Mouse (Mus musculus) hindbrain, embryonic 12.5 days (tissue): ENCODE results near the gene Bcan. TPM values are rescaled to one million over a fixed set of nuclear protein-coding genes. Genes with fewer than 3 reads are reported as not detected.

ENCODE experiments used
- ATAC-seq: fragments of 200-750 bp; cut with Nextera tagmentation; 2 replicates; pipeline ENCODE4 v1.8.0; 2017; ENCODE audit warnings: moderate TSS enrichment; ENCODE audit not compliant: low FRiP score
- H3K27ac ChIP-seq: fragments of 300-500 bp; sonication (generic); 2 replicates; pipeline ENCODE4 v1.5.1; 2016; ENCODE audit warnings: mild to moderate bottlenecking
- H3K27me3 ChIP-seq: fragments of 300-500 bp; sonication (generic); 2 replicates; pipeline ENCODE4 v1.6.1; 2016; ENCODE audit warnings: mild to moderate bottlenecking
- H3K36me3 ChIP-seq: fragments of 300-500 bp; sonication (generic); 2 replicates; pipeline ENCODE4 v1.6.1; 2016; ENCODE audit warnings: mild to moderate bottlenecking
- H3K4me1 ChIP-seq: fragments of 300-500 bp; sonication (generic); 2 replicates; pipeline ENCODE4 v1.6.1; 2016
- H3K4me2 ChIP-seq: fragments of 300-500 bp; sonication (generic); replicated peaks from 2 replicates; pipeline ENCODE4 v1.6.1; 2016; ENCODE audit warnings: mild to moderate bottlenecking
- H3K4me3 ChIP-seq: fragments of 300-500 bp; sonication (generic); 2 replicates; pipeline ENCODE4 v1.5.1; 2016; ENCODE audit warnings: mild to moderate bottlenecking
- H3K9ac ChIP-seq: fragments of 300-500 bp; sonication (generic); 2 replicates; pipeline ENCODE4 v1.6.1; 2016; ENCODE audit warnings: mild to moderate bottlenecking, moderate library complexity
- H3K9me3 ChIP-seq: fragments of 300-500 bp; sonication (generic); replicated peaks from 2 replicates; pipeline ENCODE4 v1.6.1; 2016; ENCODE audit warnings: mild to moderate bottlenecking
- WGBS: fragments of 180-500 bp; shearing (Covaris S2); methylation state at CpG from one replicate; pipeline ENCODE4 v1.1.7; 2016; 5-methylcytosine and 5-hydroxymethylcytosine counted together
- polyA plus RNA-seq: library from polyadenylated mRNA; unstranded; fragments of >200 nt; fragmentation: Nextera tagmentation; extraction: Ambion mirVana; gene quantifications from 2 replicates; pipeline ENCODE4 v1.2.1, GENCODE M21; 2016

Gene Bcan
- polyA plus RNA-seq, 1 experiment from 2014 or later: 1.9 TPM

DNA sequence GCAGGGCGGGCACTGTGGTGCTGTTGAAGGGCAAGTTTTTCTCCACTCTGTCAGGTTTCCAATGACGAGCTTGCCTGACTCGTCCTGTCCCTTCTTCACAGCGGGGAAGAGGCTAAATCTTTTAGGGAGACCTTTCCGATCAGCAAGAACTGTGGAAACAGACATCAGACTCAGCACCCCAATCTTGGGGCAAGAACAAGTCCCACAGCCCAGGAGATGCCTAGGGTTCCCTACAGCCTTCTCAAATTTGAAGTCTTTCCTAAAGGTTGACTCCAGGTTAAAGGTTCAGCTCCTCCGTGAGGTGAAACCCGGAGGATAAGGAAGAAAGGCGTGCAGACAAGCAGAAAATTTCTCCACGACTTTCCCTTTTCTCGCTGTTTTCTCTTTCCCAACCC is 39.8 kb downstream of the Bcan start:
- peak overlapping the region; percentile 77 for H3K9ac ChIP-seq
- peak overlapping the region; percentile 37 for H3K4me3 ChIP-seq
- peaks cover 31% of the 10 kb centered on the region for H3K4me1 ChIP-seq
- H3K36me3 ChIP-seq: no peaks in the 10 kb centered on the region
- H3K27ac ChIP-seq: peak overlapping the region; percentile 97
- ATAC-seq: no peak
- WGBS: 2% methylated on average over 10 of the region's 10 CpGs
- peak overlapping the region; percentile 65 for H3K4me2 ChIP-seq
- H3K27me3 ChIP-seq: no peaks in the 10 kb centered on the region
- no peaks in the 10 kb centered on the region for H3K9me3 ChIP-seq

DNA sequence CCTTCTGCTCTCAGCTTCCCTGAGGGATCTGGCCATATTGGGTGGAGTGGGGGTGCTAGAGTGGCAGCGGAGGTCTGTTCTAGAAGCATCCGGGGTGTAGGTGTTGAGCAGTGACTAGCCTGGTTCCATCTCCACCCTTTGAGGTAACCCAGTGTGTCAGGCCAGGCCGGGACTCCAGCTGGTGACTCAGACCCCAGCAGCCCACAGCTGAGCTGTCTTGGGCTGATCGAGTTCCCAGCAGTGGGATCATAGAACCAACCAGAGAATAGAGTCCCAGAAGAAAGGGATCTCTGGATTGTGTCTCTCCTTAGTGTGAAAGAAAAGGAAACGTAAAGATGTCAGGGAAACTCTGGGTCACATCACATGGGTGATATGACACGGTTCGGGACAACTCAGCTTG is 40.7 kb downstream of the Bcan start:
- 35% methylated on average over 7 of the region's 7 CpGs for WGBS
- no peak overlapping the region for H3K9ac ChIP-seq
- no peaks in the 10 kb centered on the region for H3K27me3 ChIP-seq
- no peak for ATAC-seq
- no peaks in the 10 kb centered on the region for H3K9me3 ChIP-seq
- H3K27ac ChIP-seq: peak overlapping the region; percentile 97
- peaks cover 31% of the 10 kb centered on the region for H3K4me1 ChIP-seq
- no peak overlapping the region for H3K4me3 ChIP-seq
- no peaks in the 10 kb centered on the region for H3K36me3 ChIP-seq
- no peak overlapping the region for H3K4me2 ChIP-seq

DNA sequence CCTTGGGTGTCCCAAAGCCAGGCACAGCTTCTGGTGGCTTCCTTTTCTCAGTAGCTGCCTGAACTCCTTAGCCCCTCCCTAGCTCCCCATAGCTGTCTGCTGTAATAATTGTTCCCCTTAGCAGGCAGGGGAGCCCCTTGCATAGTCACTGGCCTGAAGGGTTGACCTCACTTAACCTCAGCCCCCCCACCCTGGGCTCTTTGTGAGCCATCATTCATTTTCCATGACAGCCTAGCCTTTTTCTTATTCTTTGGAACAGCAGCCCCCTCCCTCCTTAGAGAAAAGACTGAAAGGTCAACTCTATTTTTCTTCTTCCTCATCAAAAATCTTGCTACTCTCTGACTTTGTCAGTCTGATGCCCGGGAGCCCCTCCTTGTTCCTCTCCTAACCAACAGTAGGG is 41.1 kb downstream of the Bcan start:
- ATAC-seq: no peak
- H3K36me3 ChIP-seq: no peaks in the 10 kb centered on the region
- no peaks in the 10 kb centered on the region for H3K27me3 ChIP-seq
- peaks cover 31% of the 10 kb centered on the region for H3K4me1 ChIP-seq
- no peak overlapping the region for H3K9ac ChIP-seq
- peak overlapping the region; percentile 97; the same call in 1 of the 2 replicates for H3K27ac ChIP-seq
- H3K9me3 ChIP-seq: no peaks in the 10 kb centered on the region
- 14% methylated on average over 1 of the region's 1 CpGs for WGBS
- H3K4me2 ChIP-seq: no peak overlapping the region
- no peak overlapping the region for H3K4me3 ChIP-seq

DNA sequence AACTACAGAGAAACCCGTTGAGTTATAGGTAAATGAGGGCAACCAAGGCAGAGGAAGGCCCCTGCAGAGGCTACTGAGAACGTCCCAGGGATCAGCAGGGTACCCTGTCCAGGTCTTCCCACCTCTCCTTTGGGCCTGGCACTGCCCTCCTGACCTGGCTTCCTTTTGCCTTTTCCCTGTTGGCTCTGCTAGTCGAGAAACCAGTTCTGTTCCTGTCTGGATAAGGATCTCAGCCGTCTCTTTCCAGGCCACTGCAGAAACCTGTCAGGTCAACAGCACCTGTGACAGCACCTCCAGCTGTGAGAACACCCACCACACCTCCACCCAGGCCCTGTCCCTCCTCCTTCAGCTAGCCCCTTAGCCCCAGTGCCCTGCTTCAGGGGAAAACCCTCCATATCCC is 41.6 kb downstream of the Bcan start:
- H3K27ac ChIP-seq: no peak overlapping the region
- WGBS: 11% methylated on average over 4 of the region's 4 CpGs
- no peak overlapping the region for H3K4me3 ChIP-seq

DNA sequence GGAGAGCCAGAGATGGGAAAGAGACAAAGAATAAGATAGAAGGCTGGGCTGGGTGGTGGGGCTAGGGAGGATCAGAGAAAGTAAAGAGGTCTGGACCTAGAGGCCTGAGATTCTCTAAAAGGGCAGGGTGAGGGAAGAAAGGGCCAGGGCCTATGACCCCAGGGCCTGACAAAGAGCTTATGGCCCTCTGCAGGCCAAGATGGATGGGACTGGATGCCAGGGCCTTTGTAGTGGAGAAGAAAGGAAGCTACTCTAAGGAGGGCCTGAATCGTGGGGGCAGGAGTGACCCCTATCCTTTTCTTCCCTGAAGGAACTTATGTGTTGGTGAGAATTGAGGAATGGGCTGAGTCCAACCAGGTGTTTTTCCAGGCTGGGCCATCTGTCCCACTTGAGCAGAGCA is 42.0 kb downstream of the Bcan start:
- Histone ChIP-seq H3K9ac (no peak overlapping the region), H3K27ac (no peak overlapping the region), H3K4me1 (peaks cover 35% of the 10 kb centered on the region), H3K4me2 (no peak overlapping the region), H3K9me3 (no peaks in the 10 kb centered on the region), H3K27me3 (no peaks in the 10 kb centered on the region), H3K36me3 (0 out of 2 replicates have a peak, but pooled peaks cover 4% of the 10 kb centered on the region), H3K4me3 (no peak overlapping the region)
- no peak for ATAC-seq
- 4% methylated on average over 1 of the region's 1 CpGs for WGBS

More for the DNA sequence above, 41.6 kb downstream of the Bcan start:
- ATAC-seq: no peak
- H3K9ac ChIP-seq: no peak overlapping the region
- H3K4me2 ChIP-seq: no peak overlapping the region
- no peaks in the 10 kb centered on the region for H3K9me3 ChIP-seq
- 0 out of 2 replicates have a peak, but pooled peaks cover 2% of the 10 kb centered on the region for H3K36me3 ChIP-seq
- no peaks in the 10 kb centered on the region for H3K27me3 ChIP-seq
- H3K4me1 ChIP-seq: peaks cover 32% of the 10 kb centered on the region

DNA sequence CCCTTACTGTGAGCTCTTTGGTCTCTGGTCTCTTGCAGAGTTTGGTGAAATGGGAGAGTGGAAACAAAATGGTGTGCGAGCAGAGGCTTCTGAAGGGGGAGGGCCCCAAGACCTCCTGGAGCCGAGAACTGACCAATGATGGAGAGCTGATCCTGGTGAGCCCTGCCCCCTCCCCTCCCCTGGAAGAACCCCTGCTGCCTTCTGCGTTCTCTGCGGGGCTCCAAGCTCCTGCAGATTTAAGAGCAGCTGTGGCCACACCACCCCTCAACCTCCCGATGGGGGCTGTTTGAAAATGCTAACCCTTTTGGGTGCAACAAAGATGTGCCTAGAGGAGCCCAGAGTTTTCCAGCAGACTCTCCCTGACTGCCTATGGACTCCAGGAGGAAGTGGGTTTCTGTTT is 47.6 kb downstream of the Bcan start:
- WGBS: 1% methylated on average over 5 of the region's 5 CpGs
- Histone ChIP-seq H3K9ac (peak overlapping the region; percentile 37), H3K36me3 (0 out of 2 replicates have a peak, but pooled peaks cover 4% of the 10 kb centered on the region), H3K4me1 (peaks cover 58% of the 10 kb centered on the region), H3K27ac (peak overlapping the region; percentile 78), H3K27me3 (0 out of 2 replicates have a peak, but pooled peaks cover 2% of the 10 kb centered on the region), H3K4me2 (peak overlapping the region; percentile 62), H3K9me3 (no peaks in the 10 kb centered on the region), H3K4me3 (peak overlapping the region; percentile 22)
- ATAC-seq: no peak

DNA sequence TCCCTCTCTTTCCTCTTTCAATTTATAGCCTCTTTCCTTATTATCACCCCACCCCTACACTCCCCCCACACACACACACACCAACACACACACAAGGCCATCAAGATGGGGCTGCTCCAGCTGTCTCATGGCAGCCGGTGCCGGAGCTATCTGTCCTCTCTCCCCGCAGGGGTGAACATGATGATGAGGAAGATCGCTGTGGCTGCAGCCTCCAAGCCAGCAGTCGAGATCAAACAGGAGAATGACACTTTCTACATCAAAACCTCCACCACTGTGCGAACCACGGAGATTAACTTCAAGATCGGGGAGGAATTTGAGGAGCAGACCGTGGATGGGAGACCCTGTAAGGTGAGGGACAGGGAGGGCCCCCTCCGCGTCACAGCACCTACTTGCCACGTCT is 48.1 kb downstream of the Bcan start:
- no peak for ATAC-seq

DNA sequence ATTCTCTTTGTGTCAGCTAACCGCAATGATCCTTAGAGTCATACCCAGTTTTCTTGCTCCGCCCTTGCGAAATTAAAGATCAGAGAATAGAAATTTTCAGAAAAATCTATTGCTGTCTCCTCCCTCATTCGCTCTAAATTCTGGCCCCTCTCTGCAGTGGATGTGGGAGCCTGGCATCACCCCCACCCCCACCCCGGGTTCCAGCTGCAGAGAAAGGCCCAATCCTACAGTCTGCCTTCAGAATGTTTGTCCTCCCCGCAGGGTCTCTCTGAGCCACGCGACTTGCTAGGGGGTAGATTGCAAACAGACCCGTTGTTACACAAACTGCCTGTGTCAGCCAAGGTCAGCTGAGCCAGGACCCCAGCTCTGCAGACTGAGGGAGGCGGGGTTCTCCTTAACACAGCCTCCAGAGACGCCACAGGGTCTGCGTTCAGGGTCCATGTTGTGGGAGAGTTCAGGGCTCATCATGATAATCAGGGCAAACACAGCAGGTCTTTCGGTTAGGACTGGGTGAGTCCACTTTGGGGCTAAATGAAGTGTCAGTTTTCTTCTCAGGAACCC is 50.0 kb downstream of the Bcan start:
- 2% methylated on average over 13 of the region's 13 CpGs for WGBS
- no peak for ATAC-seq
- H3K36me3 ChIP-seq: 0 out of 2 replicates have a peak, but pooled peaks cover 4% of the 10 kb centered on the region

More for the DNA sequence above, 48.1 kb downstream of the Bcan start:
- Histone ChIP-seq H3K36me3 (0 out of 2 replicates have a peak, but pooled peaks cover 4% of the 10 kb centered on the region), H3K4me2 (peak overlapping the region; percentile 62), H3K9me3 (no peaks in the 10 kb centered on the region), H3K27ac (peak overlapping the region; percentile 78), H3K4me1 (peaks cover 63% of the 10 kb centered on the region), H3K27me3 (0 out of 2 replicates have a peak, but pooled peaks cover 2% of the 10 kb centered on the region), H3K9ac (peak overlapping the region; percentile 37), H3K4me3 (peak overlapping the region; percentile 22)
- WGBS: 13% methylated on average over 12 of the region's 12 CpGs

DNA sequence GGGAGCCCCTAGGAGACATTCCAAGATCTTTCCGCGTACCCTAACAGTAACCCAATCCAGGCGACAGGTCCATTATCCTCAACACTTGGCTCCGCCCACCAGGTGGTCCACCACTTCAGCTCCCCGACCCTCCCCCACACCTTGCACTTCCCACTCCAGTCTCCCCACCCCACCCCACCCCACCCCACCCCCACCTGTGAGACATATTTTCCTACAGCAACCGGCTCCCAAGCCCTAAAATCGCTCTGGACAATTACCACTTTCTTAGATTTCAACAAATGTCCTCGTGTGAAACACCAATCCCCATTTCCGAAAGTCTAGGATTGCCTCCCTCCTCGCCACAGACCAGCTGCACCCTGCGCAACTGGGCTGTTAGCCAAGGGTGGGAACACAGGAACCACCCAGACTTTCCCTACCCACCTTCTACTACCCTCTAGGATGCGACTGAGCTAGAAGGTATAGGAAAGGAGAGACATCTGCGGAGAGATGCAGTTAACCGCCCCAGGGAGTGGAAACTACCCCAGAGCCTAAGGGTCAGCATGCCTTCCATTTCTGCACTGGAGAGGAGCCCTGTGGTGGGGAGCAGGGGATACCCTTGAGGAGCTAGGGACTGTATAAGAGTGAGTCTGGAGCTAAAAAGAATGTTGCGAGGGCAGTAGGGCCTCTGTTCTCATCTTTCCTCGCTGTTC is 50.6 kb downstream of the Bcan start:
- Histone ChIP-seq H3K27ac (peak overlapping the region; percentile 82), H3K9ac (peak overlapping the region; percentile 62), H3K4me1 (peaks cover 88% of the 10 kb centered on the region), H3K36me3 (0 out of 2 replicates have a peak, but pooled peaks cover 4% of the 10 kb centered on the region), H3K27me3 (0 out of 2 replicates have a peak, but pooled peaks cover 2% of the 10 kb centered on the region), H3K9me3 (no peaks in the 10 kb centered on the region), H3K4me3 (peak overlapping the region; percentile 44), H3K4me2 (peak overlapping the region; percentile 62)
- no peak for ATAC-seq
- 2% methylated on average over 16 of the region's 16 CpGs for WGBS

More for the DNA sequence above, 50.0 kb downstream of the Bcan start:
- Histone ChIP-seq H3K9ac (peak overlapping the region; percentile 62), H3K4me2 (peak overlapping the region; percentile 62), H3K27ac (peak overlapping the region; percentile 82), H3K4me1 (peaks cover 82% of the 10 kb centered on the region), H3K9me3 (no peaks in the 10 kb centered on the region), H3K27me3 (0 out of 2 replicates have a peak, but pooled peaks cover 2% of the 10 kb centered on the region), H3K4me3 (peak overlapping the region; percentile 44)

DNA sequence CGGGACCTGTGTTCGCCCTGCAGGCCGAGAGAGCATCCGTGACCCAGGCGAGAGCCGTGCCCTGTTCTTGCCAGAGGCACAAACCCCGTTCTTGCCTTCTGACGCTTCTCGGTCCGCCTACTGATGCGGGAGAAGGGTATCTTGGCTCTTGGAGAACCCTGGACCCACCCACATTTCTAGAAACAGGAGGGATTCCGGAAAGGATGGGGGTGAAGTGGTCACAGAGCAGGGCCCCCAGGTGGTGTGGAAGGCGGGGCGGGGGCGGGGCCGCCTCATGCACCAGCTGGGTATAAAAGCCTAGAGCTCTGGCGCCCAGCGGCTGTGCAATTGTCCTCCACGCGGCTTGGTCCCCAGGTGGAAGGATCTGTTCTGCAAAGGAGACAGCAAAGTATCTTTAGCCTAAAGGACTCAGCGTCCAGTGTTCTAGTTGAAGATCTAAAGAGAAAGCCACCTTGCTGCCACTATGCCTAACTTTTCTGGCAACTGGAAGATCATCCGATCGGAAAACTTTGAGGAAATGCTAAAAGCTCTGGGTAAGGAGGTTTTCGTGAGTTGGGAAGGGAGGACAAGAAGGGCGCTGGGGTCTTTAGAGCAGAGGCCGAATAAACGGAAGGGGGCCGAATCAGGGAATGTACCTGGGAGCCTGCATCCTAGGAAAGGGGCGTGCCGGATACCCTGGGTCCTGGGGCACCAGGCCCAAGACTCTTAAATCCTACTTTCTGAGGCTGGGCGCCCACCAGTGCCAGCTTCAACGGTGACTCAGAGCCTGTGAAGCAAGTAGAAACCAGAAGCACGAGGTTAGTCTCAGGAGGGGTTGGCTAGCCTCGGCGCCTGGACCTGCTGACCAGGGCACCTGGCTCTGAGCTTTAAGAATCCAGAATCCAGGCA is 51.4 kb downstream of the Bcan start, which contains the start of gene Crabp2:
Gene Crabp2, plus strand, starts transcription at position 289 of the 888 bp plus-strand sequence.
- H3K36me3 ChIP-seq: 0 out of 2 replicates have a peak, but pooled peaks cover 4% of the 10 kb centered on the region
- H3K4me3 ChIP-seq: peak within 1 kb of the TSS; percentile 44
- peak within 1 kb of the TSS; percentile 82 for H3K27ac ChIP-seq
- H3K9me3 ChIP-seq: no peaks in the 10 kb centered on the region
- no peak for ATAC-seq
- WGBS: under 1% methylated on average over 35 of the region's 35 CpGs
- peaks cover 89% of the 10 kb centered on the region for H3K4me1 ChIP-seq
- H3K27me3 ChIP-seq: 0 out of 2 replicates have a peak, but pooled peaks cover 2% of the 10 kb centered on the region
- H3K9ac ChIP-seq: peak within 1 kb of the TSS; percentile 62
- H3K4me2 ChIP-seq: peak within 1 kb of the TSS; percentile 62

DNA sequence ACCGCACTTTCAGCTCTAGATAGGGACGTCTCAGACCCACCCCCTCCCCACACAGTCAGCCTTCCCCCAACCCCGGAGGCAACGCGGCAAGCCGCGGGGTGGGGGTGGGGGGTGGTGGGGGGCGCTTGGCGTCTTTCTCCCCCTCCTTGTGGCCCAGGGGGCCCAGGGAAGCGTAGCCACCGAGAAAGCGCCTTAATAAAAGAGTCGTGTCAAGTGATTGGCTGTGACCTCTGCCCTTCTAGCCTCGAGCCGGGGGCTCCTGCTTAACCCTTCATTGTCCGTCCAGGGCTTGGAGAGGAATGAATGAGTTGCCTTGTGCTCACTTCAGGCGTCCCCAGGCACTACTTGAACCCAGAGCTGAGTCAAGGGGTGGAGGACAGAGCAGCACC is 52.2 kb downstream of the Bcan start:
- Histone ChIP-seq H3K9me3 (no peaks in the 10 kb centered on the region), H3K27ac (peak overlapping the region; percentile 82), H3K27me3 (0 out of 2 replicates have a peak, but pooled peaks cover 2% of the 10 kb centered on the region), H3K9ac (peak overlapping the region; percentile 62), H3K4me3 (peak overlapping the region; percentile 44), H3K4me1 (peaks cover 83% of the 10 kb centered on the region), H3K4me2 (peak overlapping the region; percentile 62), H3K36me3 (peaks cover 3% of the 10 kb centered on the region; the same call in 1 of the 2 replicates)
- ATAC-seq: no peak
- WGBS: under 1% methylated on average over 17 of the region's 17 CpGs
